Mouse (Mus musculus) stomach, postnatal 0 days (tissue): Measurements from ENCODE around the gene Ldlrad3.

Experiments used
- CTCF ChIP-seq: IDR thresholded peaks from 2 replicates; pipeline ENCODE4 v1.5.1; 2016; ENCODE audit warnings: antibody characterized with exemption, low read depth, mild to moderate bottlenecking, moderate library complexity
- EP300 ChIP-seq: optimal IDR thresholded peaks from 2 replicates; pipeline ENCODE3; 2016; ENCODE audit warnings: antibody characterized with exemption

- TF ChIP-seq CTCF = no peak
- TF ChIP-seq EP300 = no peak
These were observed 72.4 kb downstream of the Ldlrad3 start for GRCm38 (mm10) chr2:102113801-102114200.
